Mouse (Mus musculus) small intestine, adult 2 months (tissue): ENCODE data around the gene Cacnb3.

Experiments
- CTCF ChIP-seq: fragments of 200-500 bp; IDR thresholded peaks from 2 replicates; pipeline ENCODE4 v1.5.1; 2012; ENCODE audit warnings: low read depth, mild to moderate bottlenecking, control low read depth, inconsistent platforms, low read length, moderate library complexity, mixed read lengths; ENCODE audit not compliant: insufficient replicate concordance, insufficient read length; ENCODE audit errors: extremely low read depth
- POLR2A ChIP-seq: fragments of 200-500 bp; IDR thresholded peaks from 2 replicates; pipeline ENCODE4 v1.6.1; 2012; ENCODE audit warnings: low read depth, mild to moderate bottlenecking, control low read depth, inconsistent platforms, low read length, moderate library complexity

GRCm38 (mm10) chr15:98681633-98682032 is 51.0 kb downstream of the Cacnb3 start:
- TF ChIP-seq CTCF (no peak), POLR2A (no peak)
